Mouse (Mus musculus) liver, embryonic 15.5 days (tissue): ENCODE results near the gene Hbb-bh2. TPM values are rescaled to one million over a fixed set of nuclear protein-coding genes. Genes with fewer than 3 reads are reported as not detected.
"Not testable (repeated sequence)": the region's sequence is repeated elsewhere in the genome, so short reads cannot be mapped to it uniquely, and the experiment has no call there.

Source experiments
- ATAC-seq: fragments of 200-750 bp; cut with Nextera tagmentation; 2 replicates; pipeline ENCODE4 v1.8.0; 2017; ENCODE audit warnings: moderate number of reproducible peaks, mild to moderate bottlenecking, moderate library complexity; ENCODE audit not compliant: insufficient read depth
- H3K27ac ChIP-seq: fragments of 300-500 bp; sonication (generic); replicated peaks from 2 replicates; pipeline ENCODE4 v1.5.1; 2015; ENCODE audit warnings: mild to moderate bottlenecking, inconsistent platforms
- H3K27me3 ChIP-seq: fragments of 300-500 bp; sonication (generic); 2 replicates; pipeline ENCODE4 v1.6.1; 2015; ENCODE audit warnings: mild to moderate bottlenecking, inconsistent platforms
- H3K36me3 ChIP-seq: fragments of 300-500 bp; sonication (generic); replicated peaks from 2 replicates; pipeline ENCODE4 v1.6.1; 2015; ENCODE audit warnings: moderate library complexity, mild to moderate bottlenecking, inconsistent platforms
- H3K4me1 ChIP-seq: fragments of 300-500 bp; sonication (generic); replicated peaks from 2 replicates; pipeline ENCODE4 v1.6.1; 2015; ENCODE audit warnings: inconsistent platforms
- H3K4me2 ChIP-seq: fragments of 300-500 bp; sonication (generic); 2 replicates; pipeline ENCODE4 v1.6.1; 2015; ENCODE audit warnings: moderate library complexity, mild to moderate bottlenecking, inconsistent platforms
- H3K4me3 ChIP-seq: fragments of 300-500 bp; sonication (generic); replicated peaks from 2 replicates; pipeline ENCODE4 v1.5.1; 2015; ENCODE audit warnings: mild to moderate bottlenecking, inconsistent platforms
- H3K9ac ChIP-seq: fragments of 300-500 bp; sonication (generic); 2 replicates; pipeline ENCODE4 v1.6.1; 2015; ENCODE audit warnings: moderate library complexity, mild to moderate bottlenecking, inconsistent platforms
- H3K9me3 ChIP-seq: fragments of 300-500 bp; sonication (generic); replicated peaks from 2 replicates; pipeline ENCODE4 v1.6.1; 2016; ENCODE audit warnings: inconsistent platforms
- WGBS: fragments of 180-500 bp; shearing (Covaris S2); methylation state at CpG from one replicate; pipeline ENCODE4 v1.1.7; 2015; ENCODE audit warnings: mixed read lengths; ENCODE audit not compliant: insufficient replicate concordance; 5-methylcytosine and 5-hydroxymethylcytosine counted together
- polyA plus RNA-seq: library from polyadenylated mRNA; unstranded; fragments of >200 nt; fragmentation: Nextera tagmentation; extraction: Ambion mirVana; gene quantifications from 2 replicates; pipeline ENCODE4 v1.2.1, GENCODE M21; 2015

Gene Hbb-bh2
- polyA plus RNA-seq, 1 experiment from 2014 or later = not detected

- Histone ChIP-seq H3K27ac (peak overlapping the region; percentile 98), H3K4me3 (peak overlapping the region; percentile 65), H3K4me1 (peaks cover 28% of the 10 kb centered on the region), H3K36me3 (no peaks in the 10 kb centered on the region), H3K9ac (peak overlapping the region; percentile 70), H3K9me3 (no peaks in the 10 kb centered on the region), H3K27me3 (no peaks in the 10 kb centered on the region), H3K4me2 (peak overlapping the region; percentile 56)
- ATAC-seq = no peak
- 0% methylated on average over 1 of the region's 1 CpGs for WGBS
Observed at GRCm38 (mm10) chr7:103812174-103812573, 28.1 kb downstream of the Hbb-bh2 start.

GRCm38 (mm10) chr7:103811223-103811845, 29.0 kb downstream of the Hbb-bh2 start:
- Histone ChIP-seq H3K4me2 (peak overlapping the region; percentile 48), H3K27me3 (no peaks in the 10 kb centered on the region), H3K4me3 (peak overlapping the region; percentile 50), H3K4me1 (peaks cover 32% of the 10 kb centered on the region), H3K36me3 (no peaks in the 10 kb centered on the region), H3K9ac (peak overlapping the region; percentile 22), H3K9me3 (no peaks in the 10 kb centered on the region), H3K27ac (peak overlapping the region; percentile 98)
- ATAC-seq = peak; percentile 50
- WGBS = 50% methylated on average over 1 of the region's 1 CpGs

GRCm38 (mm10) chr7:103810746-103811145, 29.6 kb downstream of the Hbb-bh2 start:
- peak overlapping the region; percentile 64; the same call in 1 of the 2 replicates for H3K4me2 ChIP-seq
- peak overlapping the region; percentile 98 for H3K27ac ChIP-seq
- 32% methylated on average over 3 of the region's 3 CpGs for WGBS

GRCm38 (mm10) chr7:103810296-103810695, 30.0 kb downstream of the Hbb-bh2 start:
- H3K9ac ChIP-seq = peak overlapping the region; percentile 54; the same call in 1 of the 2 replicates
- peak overlapping the region; percentile 50 for H3K4me3 ChIP-seq
- no peaks in the 10 kb centered on the region for H3K36me3 ChIP-seq
- peak overlapping the region; percentile 64 for H3K4me2 ChIP-seq
- H3K4me1 ChIP-seq = peaks cover 31% of the 10 kb centered on the region
- peak overlapping the region; percentile 98 for H3K27ac ChIP-seq
- peak; percentile 7; the same call in 1 of the 2 replicates for ATAC-seq
- H3K9me3 ChIP-seq = no peaks in the 10 kb centered on the region
- 32% methylated on average over 1 of the region's 1 CpGs for WGBS
- no peaks in the 10 kb centered on the region for H3K27me3 ChIP-seq

More at GRCm38 (mm10) chr7:103810746-103811145, 29.6 kb downstream of the Hbb-bh2 start:
- H3K4me3 ChIP-seq = peak overlapping the region; percentile 50
- H3K4me1 ChIP-seq = peaks cover 33% of the 10 kb centered on the region
- peak; percentile 23 for ATAC-seq
- H3K9me3 ChIP-seq = no peaks in the 10 kb centered on the region
- H3K27me3 ChIP-seq = no peaks in the 10 kb centered on the region
- H3K9ac ChIP-seq = no peak overlapping the region
- H3K36me3 ChIP-seq = no peaks in the 10 kb centered on the region

- no peak for ATAC-seq
- Histone ChIP-seq H3K4me3 (peak overlapping the region; percentile 50), H3K36me3 (no peaks in the 10 kb centered on the region), H3K4me2 (peak overlapping the region; percentile 64), H3K9me3 (no peaks in the 10 kb centered on the region), H3K27me3 (no peaks in the 10 kb centered on the region), H3K9ac (peak overlapping the region; percentile 54), H3K27ac (peak overlapping the region; percentile 98), H3K4me1 (peaks cover 31% of the 10 kb centered on the region)
- WGBS = 27% methylated on average over 1 of the region's 1 CpGs
Observed at GRCm38 (mm10) chr7:103809801-103810155, 30.5 kb downstream of the Hbb-bh2 start.

- H3K27me3 ChIP-seq = no peaks in the 10 kb centered on the region
- peaks cover 31% of the 10 kb centered on the region for H3K4me1 ChIP-seq
- WGBS = 13% methylated on average over 5 of the region's 5 CpGs
- peak overlapping the region; percentile 50 for H3K4me3 ChIP-seq
- peak overlapping the region; percentile 54 for H3K9ac ChIP-seq
- H3K9me3 ChIP-seq = no peaks in the 10 kb centered on the region
- ATAC-seq = no peak
- no peaks in the 10 kb centered on the region for H3K36me3 ChIP-seq
- H3K27ac ChIP-seq = peak overlapping the region; percentile 98
- peak overlapping the region; percentile 64 for H3K4me2 ChIP-seq
Observed at GRCm38 (mm10) chr7:103808971-103809800, 31.1 kb downstream of the Hbb-bh2 start.

- not testable (repeated sequence) for ATAC-seq, H3K36me3 ChIP-seq, H3K27me3 ChIP-seq, H3K9me3 ChIP-seq
- 42% methylated on average over 2 of the region's 2 CpGs for WGBS
- Histone ChIP-seq H3K4me3 (peak overlapping the region; percentile 5; the same call in 1 of the 2 replicates), H3K4me2 (peak overlapping the region; percentile 43), H3K27ac (peak overlapping the region; percentile 93), H3K4me1 (peaks cover 31% of the 10 kb centered on the region), H3K9ac (peak overlapping the region; percentile 47)
Observed at GRCm38 (mm10) chr7:103808120-103808519, 32.2 kb downstream of the Hbb-bh2 start.

GRCm38 (mm10) chr7:103806856-103807255, 33.5 kb downstream of the Hbb-bh2 start:
- ATAC-seq = no peak
- H3K9me3 ChIP-seq = no peaks in the 10 kb centered on the region
- H3K9ac ChIP-seq = no peak overlapping the region
- no peaks in the 10 kb centered on the region for H3K27me3 ChIP-seq
- peak overlapping the region; percentile 79 for H3K27ac ChIP-seq
- H3K36me3 ChIP-seq = no peaks in the 10 kb centered on the region
- 0 out of 2 replicates have a peak overlapping the region, but pooled peaks have one; percentile 6 for H3K4me2 ChIP-seq
- H3K4me1 ChIP-seq = peaks cover 31% of the 10 kb centered on the region
- WGBS = 41% methylated on average over 1 of the region's 1 CpGs
- no peak overlapping the region for H3K4me3 ChIP-seq

GRCm38 (mm10) chr7:103792669-103793388, 47.5 kb downstream of the Hbb-bh2 start:
- no peaks in the 10 kb centered on the region for H3K9me3 ChIP-seq
- H3K4me1 ChIP-seq = peaks cover 6% of the 10 kb centered on the region
- no peak overlapping the region for H3K9ac ChIP-seq
- H3K27me3 ChIP-seq = no peaks in the 10 kb centered on the region
- peak; percentile 91 for ATAC-seq
- peak overlapping the region; percentile 45; the same call in 1 of the 2 replicates for H3K27ac ChIP-seq
- no peaks in the 10 kb centered on the region for H3K36me3 ChIP-seq
- WGBS = 5% methylated on average over 4 of the region's 4 CpGs
- H3K4me3 ChIP-seq = no peak overlapping the region
- no peak overlapping the region for H3K4me2 ChIP-seq

GRCm38 (mm10) chr7:103791721-103792120, 48.6 kb downstream of the Hbb-bh2 start, which contains the start of gene Olfr67:
Olfr67 (minus strand) TSS chr7:103791821.
- Histone ChIP-seq H3K27me3 (0 out of 2 replicates have a peak, but pooled peaks cover 3% of the 10 kb centered on the region), H3K4me2 (no peak within 1 kb of the TSS), H3K27ac (peak within 1 kb of the TSS; percentile 45; the same call in 1 of the 2 replicates), H3K9me3 (no peaks in the 10 kb centered on the region), H3K4me3 (no peak within 1 kb of the TSS), H3K36me3 (no peaks in the 10 kb centered on the region), H3K9ac (no peak within 1 kb of the TSS), H3K4me1 (peaks cover 6% of the 10 kb centered on the region)
- no peak for ATAC-seq
- WGBS = 62% methylated on average over 3 of the region's 3 CpGs
